Comparison of ENCODE assay signal across 8 mouse cellular contexts in genomic region chr1:189080797-189081196, GRCm38 (mm10).
DNase-seq lines count a peak whose midpoint lies in the region; ATAC-seq and TF ChIP-seq lines count a peak whose summit lies in the region.

No protein-coding gene starts in this region.

- no peak overlapping the region for H3K4me3 ChIP-seq in C2C12 (ENCODE audit: insufficient read depth, poor library complexity, severe bottlenecking)
- no peak overlapping the region for H3K4me3 ChIP-seq in embryonic facial prominence, embryonic 12.5 days
- H3K4me3 ChIP-seq in heart, embryonic 12.5 days, result no peak overlapping the region
- no peak overlapping the region for H3K4me3 ChIP-seq in kidney, embryonic 15.5 days (replicated peaks)
- H3K4me3 ChIP-seq in liver, embryonic 14.5 days (ENCODE audit: insufficient read depth in 1 of 2, low read depth in 2 of 2, low read length in 2 of 2), result no peak overlapping the region
- no peak overlapping the region for H3K4me3 ChIP-seq in neural tube, embryonic 13.5 days

- WGBS in embryonic facial prominence, embryonic 12.5 days, result 19% methylated on average over 9 of the region's 9 CpGs
- WGBS in heart, embryonic 12.5 days, result 17% methylated on average over 9 of the region's 9 CpGs
- 22% methylated on average over 9 of the region's 9 CpGs for WGBS in kidney, embryonic 15.5 days
- 15% methylated on average over 9 of the region's 9 CpGs for WGBS in liver, embryonic 14.5 days (ENCODE audit: insufficient replicate concordance)
- 19% methylated on average over 9 of the region's 9 CpGs for WGBS in neural tube, embryonic 13.5 days

- H3K4me2 ChIP-seq in embryonic facial prominence, embryonic 12.5 days (replicated peaks), result no peak overlapping the region; the same call in 1 of the 2 replicates
- H3K4me2 ChIP-seq in heart, embryonic 12.5 days, result peak overlapping the region; percentile 49
- H3K4me2 ChIP-seq in kidney, embryonic 15.5 days, result peak overlapping the region; percentile 25; the same call in 1 of the 2 replicates
- H3K4me2 ChIP-seq in liver, embryonic 14.5 days (ENCODE audit: low read depth), result no peak overlapping the region
- 0 out of 2 replicates have a peak overlapping the region, but pooled peaks have one; percentile 30 for H3K4me2 ChIP-seq in neural tube, embryonic 13.5 days

- DNase-seq in adrenal gland, postnatal 14 days, result peak; percentile 81
- DNase-seq in liver, embryonic 14.5 days (ENCODE audit: low read depth in 3 of 3, low spot score in 3 of 3), result no peak
- DNase-seq in yolk sac, embryonic 10.5 days (ENCODE audit: low spot score), result peak; percentile 52

- H3K27ac ChIP-seq in embryonic facial prominence, embryonic 12.5 days, result no peak overlapping the region
- H3K27ac ChIP-seq in heart, embryonic 12.5 days (ENCODE audit: poor library complexity, severe bottlenecking), result no peak overlapping the region
- H3K27ac ChIP-seq in kidney, embryonic 15.5 days, result no peak overlapping the region
- no peak overlapping the region for H3K27ac ChIP-seq in liver, embryonic 14.5 days
- H3K27ac ChIP-seq in neural tube, embryonic 13.5 days (replicated peaks), result no peak overlapping the region

- H3K27me3 ChIP-seq in C2C12 (ENCODE audit: control insufficient read depth, insufficient read depth, insufficient read length), result no peaks in the 10 kb centered on the region
- H3K27me3 ChIP-seq in embryonic facial prominence, embryonic 12.5 days, result no peaks in the 10 kb centered on the region
- no peaks in the 10 kb centered on the region for H3K27me3 ChIP-seq in heart, embryonic 12.5 days (replicated peaks)
- no peaks in the 10 kb centered on the region for H3K27me3 ChIP-seq in kidney, embryonic 15.5 days
- no peaks in the 10 kb centered on the region for H3K27me3 ChIP-seq in liver, embryonic 14.5 days (ENCODE audit: control insufficient read depth, insufficient read depth, low read length)
- no peaks in the 10 kb centered on the region for H3K27me3 ChIP-seq in neural tube, embryonic 13.5 days

- peak; percentile 75; the same call in 1 of the 2 replicates for ATAC-seq in embryonic facial prominence, embryonic 12.5 days (ENCODE audit: insufficient number of reproducible peaks, insufficient read depth, low FRiP score, low TSS enrichment)
- 0 out of 2 replicates have a peak, but pooled peaks have one; percentile 48 for ATAC-seq in heart, embryonic 12.5 days (ENCODE audit: insufficient number of reproducible peaks, low FRiP score)
- peak; percentile 75 for ATAC-seq in kidney, embryonic 15.5 days (replicated peaks; ENCODE audit: low FRiP score)
- no peak for ATAC-seq in liver, embryonic 14.5 days (ENCODE audit: insufficient read depth)
- ATAC-seq in neural tube, embryonic 13.5 days (ENCODE audit: low read depth), result peak; percentile 36; the same call in 1 of the 2 replicates

- no peaks in the 10 kb centered on the region for H3K36me3 ChIP-seq in C2C12 (ENCODE audit: control insufficient read depth, insufficient read depth)
- H3K36me3 ChIP-seq in embryonic facial prominence, embryonic 12.5 days, result no peaks in the 10 kb centered on the region
- no peaks in the 10 kb centered on the region for H3K36me3 ChIP-seq in heart, embryonic 12.5 days
- no peaks in the 10 kb centered on the region for H3K36me3 ChIP-seq in kidney, embryonic 15.5 days
- H3K36me3 ChIP-seq in liver, embryonic 14.5 days (replicated peaks; ENCODE audit: control insufficient read depth, insufficient read depth, low read depth), result no peaks in the 10 kb centered on the region
- no peaks in the 10 kb centered on the region for H3K36me3 ChIP-seq in neural tube, embryonic 13.5 days

- no peak for TF ChIP-seq EP300 in liver, embryonic 14.5 days (IDR thresholded peaks at IDR 0.05; ENCODE audit: low read depth)

- H3K9ac ChIP-seq in embryonic facial prominence, embryonic 12.5 days, result no peak overlapping the region
- no peak overlapping the region for H3K9ac ChIP-seq in heart, embryonic 12.5 days
- no peak overlapping the region for H3K9ac ChIP-seq in kidney, embryonic 15.5 days
- no peak overlapping the region for H3K9ac ChIP-seq in liver, embryonic 14.5 days (replicated peaks)
- no peak overlapping the region for H3K9ac ChIP-seq in neural tube, embryonic 13.5 days

- no peaks in the 10 kb centered on the region for H3K79me2 ChIP-seq in C2C12 (ENCODE audit: control insufficient read depth, insufficient read depth)

- no peaks in the 10 kb centered on the region for H3K9me3 ChIP-seq in embryonic facial prominence, embryonic 12.5 days
- H3K9me3 ChIP-seq in heart, embryonic 12.5 days (replicated peaks), result peaks cover 15% of the 10 kb centered on the region
- H3K9me3 ChIP-seq in kidney, embryonic 15.5 days (replicated peaks), result peaks cover 10% of the 10 kb centered on the region; the same call in 1 of the 2 replicates
- H3K9me3 ChIP-seq in liver, embryonic 14.5 days (ENCODE audit: control insufficient read depth, low read length), result no peaks in the 10 kb centered on the region; the same call in 1 of the 2 replicates
- peaks cover 17% of the 10 kb centered on the region; the same call in 1 of the 2 replicates for H3K9me3 ChIP-seq in neural tube, embryonic 13.5 days

- no peaks in the 10 kb centered on the region for H3K4me1 ChIP-seq in embryonic facial prominence, embryonic 12.5 days
- H3K4me1 ChIP-seq in heart, embryonic 12.5 days (replicated peaks), result peaks cover 9% of the 10 kb centered on the region
- H3K4me1 ChIP-seq in kidney, embryonic 15.5 days, result peaks cover 9% of the 10 kb centered on the region
- no peaks in the 10 kb centered on the region for H3K4me1 ChIP-seq in liver, embryonic 14.5 days (replicated peaks; ENCODE audit: control insufficient read depth in 2 of 2, insufficient read depth in 2 of 2, low read length in 1 of 2)
- H3K4me1 ChIP-seq in neural tube, embryonic 13.5 days (replicated peaks), result peaks cover 5% of the 10 kb centered on the region; the same call in 1 of the 2 replicates

- no peak overlapping the region for H3ac ChIP-seq in C2C12 (ENCODE audit: control insufficient read depth, insufficient read length, low read depth)

- peak; percentile 86 for TF ChIP-seq CTCF in C2C12 (IDR thresholded peaks at IDR 0.05; ENCODE audit: control insufficient read depth, insufficient read depth, insufficient read length)
- TF ChIP-seq CTCF in liver, embryonic 14.5 days (IDR thresholded peaks at IDR 0.05; ENCODE audit: low read depth), result peak; percentile 88

- H3K79me3 ChIP-seq in C2C12 (ENCODE audit: low read depth), result no peaks in the 10 kb centered on the region

TF ChIP-seq in C2C12, 6 proteins besides CTCF, POLR2A, EP300 and RAD21:
- TF ChIP-seq USF1 (IDR thresholded peaks at IDR 0.05; ENCODE audit: low read depth) (no peak), CEBPB (IDR thresholded peaks at IDR 0.05; ENCODE audit: low read depth) (no peak), MYOG (IDR thresholded peaks at IDR 0.05; ENCODE audit: control insufficient read depth, extremely low read depth, insufficient read length) (no peak), FOSL1 (IDR thresholded peaks at IDR 0.05; ENCODE audit: insufficient read depth, low read length, poor library complexity, severe bottlenecking) (no peak), MAX (IDR thresholded peaks at IDR 0.05) (no peak), MYOD1 (IDR thresholded peaks at IDR 0.05; ENCODE audit: control insufficient read depth, insufficient read length, low read depth) (no peak)

Comparison
In these comparisons a context has a peak if more than half of its experiments do, and no peak if none do; other contexts are left out.
1. DNase-seq: peak in adrenal gland, postnatal 14 days (single experiment) and yolk sac, embryonic 10.5 days (single experiment); none in liver, embryonic 14.5 days (0 of 3).
2. H3K4me2 ChIP-seq: peak in heart, embryonic 12.5 days (single experiment), kidney, embryonic 15.5 days (single experiment) and neural tube, embryonic 13.5 days (single experiment); none in embryonic facial prominence, embryonic 12.5 days (single experiment) and liver, embryonic 14.5 days (single experiment).